In the genomic region with DNA sequence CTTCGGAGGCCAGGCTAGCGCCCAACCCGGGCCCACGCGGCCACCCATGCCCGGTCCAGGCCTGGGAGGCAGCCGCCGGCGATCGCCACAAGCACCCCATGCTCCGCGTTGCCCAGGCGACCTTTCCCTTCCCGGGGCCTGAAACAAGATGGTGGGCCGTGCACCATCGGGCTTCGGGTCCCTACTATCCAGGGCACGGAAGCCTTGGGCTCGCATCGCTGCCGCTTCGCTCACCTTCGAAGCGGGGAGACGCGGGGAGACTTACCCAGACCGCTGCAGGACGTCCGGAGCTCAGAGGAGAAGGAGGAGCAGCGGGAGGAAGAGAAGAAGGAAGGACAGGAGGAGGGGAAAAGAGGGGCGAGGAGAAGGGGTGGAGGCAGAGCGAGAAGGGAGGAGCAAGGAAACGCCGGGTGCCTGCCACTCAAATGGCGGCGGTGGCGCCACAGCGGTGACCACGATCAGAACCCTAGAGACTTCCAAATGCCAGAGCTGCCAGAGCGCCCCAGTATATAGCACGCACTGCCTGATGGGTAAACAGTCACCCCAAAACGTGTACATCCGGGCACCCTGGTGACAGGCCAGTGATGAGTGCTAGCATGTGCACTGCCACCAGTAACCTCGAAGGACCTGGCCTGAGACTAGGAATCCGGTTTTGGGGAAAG, we compare ENCODE assay signal across 8 mouse cellular contexts. TPM values are rescaled to one million over a fixed set of nuclear protein-coding genes. Genes with fewer than 3 reads are reported as not detected.
A peak's percentile ranks its signal among the peaks of the same experiment; 100 is the strongest.
DNase-seq lines count a peak whose midpoint lies in the region; ATAC-seq and TF ChIP-seq lines count a peak whose summit lies in the region.

Gene Zfp280c (minus strand): TSS at position 406 of the 662 bp plus-strand sequence.

- TF ChIP-seq POLR2A in bone marrow, adult 2 months (IDR thresholded peaks at IDR 0.05; ENCODE audit: borderline replicate concordance, control insufficient read depth, low read depth, low read length): 0 out of 2 replicates have a peak, but pooled peaks have one; percentile 50

- H3K36me3 ChIP-seq in embryonic facial prominence, embryonic 15.5 days: peaks cover 4% of the 10 kb centered on the region; the same call in 1 of the 2 replicates
- H3K36me3 ChIP-seq in kidney, embryonic 14.5 days (ENCODE audit: control insufficient read depth, insufficient read depth, low read length): peaks cover 4% of the 10 kb centered on the region; the same call in 1 of the 2 replicates

- peak within 1 kb of the TSS; percentile 47 for H3K9ac ChIP-seq in embryonic facial prominence, embryonic 15.5 days
- H3K9ac ChIP-seq in kidney, embryonic 14.5 days (ENCODE audit: low read depth, low read length): peak within 1 kb of the TSS; percentile 74

- H3K27ac ChIP-seq in bone marrow, adult 2 months (ENCODE audit: control insufficient read depth, insufficient read depth, low read depth, low read length, poor library complexity): peak within 1 kb of the TSS; percentile 63
- H3K27ac ChIP-seq in embryonic facial prominence, embryonic 15.5 days (replicated peaks): peak within 1 kb of the TSS; percentile 79
- peak within 1 kb of the TSS; percentile 69; the same call in 1 of the 2 replicates for H3K27ac ChIP-seq in kidney, embryonic 14.5 days (ENCODE audit: low read depth, low read length)

- DNase-seq in 416B (ENCODE audit: low read depth) (peak; percentile 79), liver (peak; percentile 76)
- DNase-seq in heart, adult 8-10 months (ENCODE audit: low spot score): peak; percentile 53
- peak; percentile 69 to 81 for DNase-seq in spleen, postnatal 4 days (ENCODE audit: low spot score in 2 of 2)

- no peak for TF ChIP-seq CTCF in bone marrow, adult 2 months (IDR thresholded peaks at IDR 0.05; ENCODE audit: control insufficient read depth, insufficient read depth, low read length)

- 22% methylated on average over 45 of the region's 45 CpGs for WGBS in bone marrow, adult 2 months
- 22% methylated on average over 44 of the region's 45 CpGs for WGBS in embryonic facial prominence, embryonic 15.5 days
- 30% methylated on average over 45 of the region's 45 CpGs for WGBS in kidney, embryonic 14.5 days

- peak within 1 kb of the TSS; percentile 93 for H3K4me3 ChIP-seq in bone marrow, adult 2 months (replicated peaks; ENCODE audit: control insufficient read depth, low read depth, low read length)
- H3K4me3 ChIP-seq in embryonic facial prominence, embryonic 15.5 days (replicated peaks): peak within 1 kb of the TSS; percentile 62
- H3K4me3 ChIP-seq in kidney, embryonic 14.5 days (ENCODE audit: low read length): peak within 1 kb of the TSS; percentile 62

- no peaks in the 10 kb centered on the region for H3K9me3 ChIP-seq in embryonic facial prominence, embryonic 15.5 days (replicated peaks)
- H3K9me3 ChIP-seq in kidney, embryonic 14.5 days (ENCODE audit: control insufficient read depth, low read length): no peaks in the 10 kb centered on the region

- peak within 1 kb of the TSS; percentile 52 for H3K4me2 ChIP-seq in embryonic facial prominence, embryonic 15.5 days (replicated peaks)
- peak within 1 kb of the TSS; percentile 46 for H3K4me2 ChIP-seq in kidney, embryonic 14.5 days (replicated peaks; ENCODE audit: low read depth, low read length)

- ATAC-seq in embryonic facial prominence, embryonic 15.5 days (ENCODE audit: insufficient number of reproducible peaks, low FRiP score, low TSS enrichment, low read depth): peak; percentile 88
- ATAC-seq in kidney, embryonic 14.5 days (ENCODE audit: low FRiP score, low TSS enrichment): peak; percentile 94
- ATAC-seq in monocyte, adult 5-6 weeks (replicated peaks; ENCODE audit: insufficient number of reproducible peaks, low FRiP score, low TSS enrichment, poor library complexity, severe bottlenecking): peak; percentile 94

- no peaks in the 10 kb centered on the region for H3K4me1 ChIP-seq in bone marrow, adult 2 months (ENCODE audit: control insufficient read depth, insufficient read depth, low read length)
- no peaks in the 10 kb centered on the region for H3K4me1 ChIP-seq in embryonic facial prominence, embryonic 15.5 days
- H3K4me1 ChIP-seq in kidney, embryonic 14.5 days (ENCODE audit: control insufficient read depth, insufficient read depth, low read length): no peaks in the 10 kb centered on the region

- H3K27me3 ChIP-seq in embryonic facial prominence, embryonic 15.5 days: no peaks in the 10 kb centered on the region
- no peaks in the 10 kb centered on the region for H3K27me3 ChIP-seq in kidney, embryonic 14.5 days (ENCODE audit: control insufficient read depth, insufficient read depth, low read length)

RNA-seq across cellular contexts. Expression of gene Zfp280c, which starts in this region (rescaled TPM):
- 4.8 and 8.5 TPM in 2 replicates for polyA plus RNA-seq in bone marrow, adult 2 months (2011; ENCODE audit: insufficient read depth, insufficient read length, low replicate concordance, missing spikeins)
- polyA plus RNA-seq in embryonic facial prominence, embryonic 15.5 days (2015; fragmentation: Nextera tagmentation; extraction: Ambion mirVana): 9.7 and 10.2 TPM in 2 replicates
- 1 to 10 TPM; 3.4 to 6.0 (median 5.3) TPM for total RNA-seq in heart, adult 8-10 months (2022)
- 18.5 and 20.4 TPM in 2 replicates for polyA plus RNA-seq in kidney, embryonic 14.5 days (2014; fragmentation: Nextera tagmentation; extraction: Ambion mirVana)
- 6.9 to 21.2 TPM (median 11.5 TPM) in 3 replicates for total RNA-seq in monocyte, adult 5-6 weeks (2017)

Comparison
In these comparisons a context has a peak if more than half of its experiments do, and no peak if none do; other contexts are left out.
1. Peak in every context shown above with its lines: DNase-seq, ATAC-seq, H3K4me3 ChIP-seq and H3K27ac ChIP-seq.